Mouse (Mus musculus) spleen, postnatal 4 days (tissue): Measurements from ENCODE around the gene Rnf41.

Source experiments
- DNase-seq, 2 experiments: peaks; one replicate each; pipeline ENCODE4 v3.0.0; 2022; ENCODE audit warnings: low spot score in 2 of 2

Rnf41 gene

GRCm38 (mm10) chr10:128411211-128412054, at the start of gene Rnf41, which contains the start of gene Nabp2:
Gene Rnf41, plus strand, starts transcription at chr10:128411657.
Gene Nabp2, minus strand, starts transcription at chr10:128411492.
- peak; percentile 95 to 98 for DNase-seq

GRCm38 (mm10) chr10:128361836-128362235, 49.6 kb upstream of the Rnf41 start:
- DNase-seq = no peak

- no peak for DNase-seq
Measured at GRCm38 (mm10) chr10:128362568-128362967, 48.9 kb upstream of the Rnf41 start.

GRCm38 (mm10) chr10:128367899-128368401, 43.5 kb upstream of the Rnf41 start:
- DNase-seq = no peak

GRCm38 (mm10) chr10:128368402-128369217, 42.8 kb upstream of the Rnf41 start, which contains the start of gene Coq10a:
Gene Coq10a, minus strand, starts transcription at chr10:128368997.
- DNase-seq = peak; percentile 85 to 93

- DNase-seq = no peak
Measured at GRCm38 (mm10) chr10:128369218-128369543, 42.3 kb upstream of the Rnf41 start.

GRCm38 (mm10) chr10:128369599-128369998, 41.9 kb upstream of the Rnf41 start:
- DNase-seq = no peak

- no peak for DNase-seq
Measured at GRCm38 (mm10) chr10:128370021-128370420, 41.4 kb upstream of the Rnf41 start.

- no peak for DNase-seq
Measured at GRCm38 (mm10) chr10:128370601-128371000, 40.9 kb upstream of the Rnf41 start.

- no peak for DNase-seq
Measured at GRCm38 (mm10) chr10:128372142-128372541, 39.3 kb upstream of the Rnf41 start.

- no peak for DNase-seq
Measured at GRCm38 (mm10) chr10:128372989-128373748, 38.3 kb upstream of the Rnf41 start.

GRCm38 (mm10) chr10:128374393-128374792, 37.1 kb upstream of the Rnf41 start:
- DNase-seq = no peak

- DNase-seq = no peak
Measured at GRCm38 (mm10) chr10:128376099-128376454, 35.4 kb upstream of the Rnf41 start.

- DNase-seq = peak; percentile 89 to 96
Measured at GRCm38 (mm10) chr10:128376455-128377211, 34.8 kb upstream of the Rnf41 start, which contains the start of gene Ankrd52. Gene Ankrd52, plus strand, starts transcription at chr10:128377115.

- DNase-seq = peak in 1 of 2 experiments; percentile 54
Measured at GRCm38 (mm10) chr10:128377222-128377939, 34.1 kb upstream of the Rnf41 start.

- no peak for DNase-seq
Measured at GRCm38 (mm10) chr10:128377940-128378448, 33.5 kb upstream of the Rnf41 start.

GRCm38 (mm10) chr10:128378462-128378861, 33.0 kb upstream of the Rnf41 start:
- peak in 1 of 2 experiments; percentile 59 for DNase-seq

- DNase-seq = peak in 1 of 2 experiments; percentile 59
Measured at GRCm38 (mm10) chr10:128379260-128379659, 32.2 kb upstream of the Rnf41 start.

- DNase-seq = peak in 1 of 2 experiments; percentile 64
Measured at GRCm38 (mm10) chr10:128380565-128380964, 30.9 kb upstream of the Rnf41 start.

- no peak for DNase-seq
Measured at GRCm38 (mm10) chr10:128382482-128382881, 29.0 kb upstream of the Rnf41 start.
